Mouse (Mus musculus) myocyte (in vitro differentiated cells): ENCODE measurements around the gene Rsg1.

Experiments used
- CEBPB ChIP-seq: IDR thresholded peaks from 2 replicates; pipeline ENCODE4 v1.6.1; 2011; ENCODE audit warnings: mild to moderate bottlenecking, moderate library complexity; ENCODE audit not compliant: poor library complexity, insufficient read depth, severe bottlenecking
- E2F4 ChIP-seq: IDR thresholded peaks from one replicate; pipeline ENCODE4 v1.6.1; 2011; ENCODE audit warnings: mild to moderate bottlenecking, control low read depth, moderate library complexity; ENCODE audit not compliant: insufficient read depth
- MAX ChIP-seq: IDR thresholded peaks from one replicate; pipeline ENCODE4 v1.6.1; 2011; ENCODE audit warnings: low read depth, mild to moderate bottlenecking, control low read depth
- MYOD1 ChIP-seq, 3 experiments: IDR thresholded peaks; one replicate each; pipeline ENCODE4 v1.6.1; 2011; ENCODE audit warnings: control low read depth in 2 of 3, low read depth in 2 of 3, mild to moderate bottlenecking in 2 of 3, moderate library complexity in 1 of 3; ENCODE audit not compliant: insufficient read length in 2 of 3, control insufficient read depth in 1 of 3
- MYOG ChIP-seq, 3 experiments: IDR thresholded peaks; one replicate each; pipeline ENCODE4 v1.6.1; 2011; ENCODE audit warnings: control low read depth in 2 of 3, low read depth in 2 of 3, mild to moderate bottlenecking in 2 of 3; ENCODE audit not compliant: insufficient read length in 2 of 3, control insufficient read depth in 1 of 3, insufficient read depth in 1 of 3
- POLR2A ChIP-seq: IDR thresholded peaks from one replicate; pipeline ENCODE4 v1.6.1; 2011; ENCODE audit warnings: low read depth, mild to moderate bottlenecking, control low read depth, moderate library complexity; ENCODE audit not compliant: insufficient read length
- POLR2AphosphoS2 ChIP-seq: IDR thresholded peaks from one replicate; pipeline ENCODE4 v1.6.1; 2011; ENCODE audit warnings: low read depth, control low read depth; ENCODE audit not compliant: insufficient read length
- TCF12 ChIP-seq: IDR thresholded peaks from one replicate; pipeline ENCODE4 v1.6.1; 2011; ENCODE audit warnings: mild to moderate bottlenecking, control low read depth; ENCODE audit not compliant: poor library complexity, insufficient read depth, severe bottlenecking
- USF1 ChIP-seq: IDR thresholded peaks from one replicate; pipeline ENCODE4 v1.6.1; 2011; ENCODE audit warnings: low read depth, mild to moderate bottlenecking, control low read depth, moderate library complexity

GRCm38 (mm10) chr4:141207081-141207480 is 6.7 kb upstream of the Rsg1 start:
- no peak for TF ChIP-seq TCF12
- TF ChIP-seq MAX, result no peak
- no peak for TF ChIP-seq POLR2A
- TF ChIP-seq CEBPB, result no peak
- TF ChIP-seq E2F4, result no peak
- no peak for TF ChIP-seq MYOG (IDR thresholded peaks at IDR 0.05; ENCODE audit: control insufficient read depth in 1 of 3, insufficient read depth in 1 of 3, insufficient read length in 2 of 3, low read depth in 2 of 3)
- no peak for TF ChIP-seq USF1
- TF ChIP-seq POLR2AphosphoS2, result no peak
- no peak for TF ChIP-seq MYOD1 (IDR thresholded peaks at IDR 0.05; ENCODE audit: control insufficient read depth in 1 of 3, insufficient read length in 2 of 3, low read depth in 2 of 3)
